Mouse (Mus musculus) lung, postnatal 0 days (tissue): ENCODE measurements around the gene Dcun1d1. TPM values are rescaled to one million over a fixed set of nuclear protein-coding genes. Genes with fewer than 3 reads are reported as not detected.
A peak's percentile ranks its signal among the peaks of the same experiment; 100 is the strongest.

Experiments used
- ATAC-seq: fragments of 200-750 bp; cut with Nextera tagmentation; 2 replicates; pipeline ENCODE4 v1.8.0; 2017; ENCODE audit warnings: moderate library complexity
- DNase-seq: peaks from one replicate; pipeline ENCODE4 v3.0.0-alpha.2; 2016; ENCODE audit warnings: low spot score
- H3K27ac ChIP-seq: fragments of 300-500 bp; sonication (generic); 2 replicates; pipeline ENCODE4 v1.5.1; 2014; ENCODE audit warnings: antibody characterized with exemption, mild to moderate bottlenecking, low read length, mixed read lengths
- H3K27me3 ChIP-seq: fragments of 300-500 bp; sonication (generic); replicated peaks from 2 replicates; pipeline ENCODE4 v1.6.1; 2014; ENCODE audit warnings: low read length, mixed read lengths; ENCODE audit not compliant: insufficient read depth
- H3K36me3 ChIP-seq: fragments of 300-500 bp; sonication (generic); 2 replicates; pipeline ENCODE4 v1.6.1; 2014; ENCODE audit warnings: low read length, mixed read lengths; ENCODE audit not compliant: insufficient read depth
- H3K4me1 ChIP-seq: fragments of 300-500 bp; sonication (generic); 2 replicates; pipeline ENCODE4 v1.6.1; 2014; ENCODE audit warnings: antibody characterized with exemption, low read depth, low read length, mixed read lengths; ENCODE audit not compliant: insufficient read depth
- H3K4me2 ChIP-seq: fragments of 300-500 bp; sonication (generic); replicated peaks from 2 replicates; pipeline ENCODE4 v1.6.1; 2014; ENCODE audit warnings: low read depth, mild to moderate bottlenecking, low read length, moderate library complexity, mixed read lengths
- H3K4me3 ChIP-seq: fragments of 300-500 bp; sonication (generic); 2 replicates; pipeline ENCODE4 v1.5.1; 2014; ENCODE audit warnings: low read depth, low read length
- H3K9ac ChIP-seq: fragments of 300-500 bp; sonication (generic); replicated peaks from 2 replicates; pipeline ENCODE4 v1.6.1; 2014; ENCODE audit warnings: low read depth, mild to moderate bottlenecking
- H3K9me3 ChIP-seq: fragments of 300-500 bp; sonication (generic); 2 replicates; pipeline ENCODE4 v1.6.1; 2016; ENCODE audit warnings: low read length, mixed read lengths
- CTCF ChIP-seq: IDR thresholded peaks from 2 replicates; pipeline ENCODE4 v1.5.1; 2016; ENCODE audit warnings: antibody characterized with exemption, mild to moderate bottlenecking
- EP300 ChIP-seq: IDR thresholded peaks from 2 replicates; pipeline ENCODE4 v1.6.1; 2016; ENCODE audit warnings: antibody characterized with exemption, mild to moderate bottlenecking, control low read depth
- WGBS: fragments of 180-500 bp; shearing (Covaris S2); extraction: QIAGEN DNeasy Blood & Tissue Kit; methylation state at CpG from one replicate; pipeline ENCODE4 v1.1.7; 2014; 5-methylcytosine and 5-hydroxymethylcytosine counted together
- polyA plus RNA-seq: library from polyadenylated mRNA; unstranded; fragments of >200 nt; fragmentation: Nextera tagmentation; extraction: Ambion mirVana; gene quantifications from 2 replicates; pipeline ENCODE4 v1.2.1, GENCODE M21; 2015

Gene Dcun1d1
- polyA plus RNA-seq: 78.1 and 84.8 TPM in 2 replicates

DNA sequence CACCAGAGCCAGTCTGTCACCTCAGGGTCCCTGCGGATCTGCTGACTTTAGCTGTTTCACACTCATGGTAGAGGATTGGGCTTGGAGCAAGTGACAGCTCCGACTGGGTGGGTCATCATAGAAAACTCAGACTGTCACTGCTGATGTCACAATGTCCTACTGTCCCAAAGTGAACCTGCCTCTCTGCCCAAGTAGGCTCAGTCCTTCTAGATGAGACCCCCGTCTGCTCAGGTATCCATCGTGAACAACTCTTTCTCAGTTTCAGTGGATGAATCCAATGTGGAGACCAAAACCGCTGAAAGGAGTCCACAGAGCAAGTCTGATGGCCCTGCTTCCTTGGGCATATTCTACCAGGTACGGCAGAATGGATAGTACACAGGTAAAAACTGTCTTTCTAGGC, at the start of gene Dcun1d1:
TSS of gene Dcun1d1 (minus strand) at position 101 of the 400 bp plus-strand sequence.
- TF ChIP-seq EP300 (no peak), CTCF (no peak)
- no peak within 1 kb of the TSS for H3K27ac ChIP-seq
- 92% methylated on average over 6 of the region's 6 CpGs for WGBS

DNA sequence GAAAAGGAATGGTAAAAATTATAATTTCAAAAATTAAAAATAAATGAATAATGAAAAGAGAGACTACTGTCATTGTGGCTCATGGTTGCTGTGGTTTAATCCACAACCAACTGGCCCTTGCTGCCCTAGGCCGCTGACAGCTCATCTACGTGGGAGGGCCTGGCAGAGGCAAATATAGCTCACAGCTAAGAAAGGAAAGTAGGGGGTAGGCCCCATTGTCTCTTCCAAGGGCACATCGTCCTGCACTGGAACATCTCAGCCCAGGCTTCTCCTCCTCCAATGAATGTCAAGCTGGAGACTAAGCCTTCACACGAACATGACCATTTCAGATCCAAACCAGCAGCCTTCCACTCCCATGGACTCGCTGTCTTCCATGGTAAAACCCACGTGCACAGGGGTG, 49.0 kb upstream of the Dcun1d1 start:
- H3K4me1 ChIP-seq: no peaks in the 10 kb centered on the region
- DNase-seq (no peak), ATAC-seq (no peak)
- H3K9ac ChIP-seq: no peak overlapping the region
- peaks cover 28% of the 10 kb centered on the region; the same call in 1 of the 2 replicates for H3K36me3 ChIP-seq
- 91% methylated on average over 6 of the region's 6 CpGs for WGBS
- no peak for TF ChIP-seq CTCF
- TF ChIP-seq EP300: no peak
- no peaks in the 10 kb centered on the region for H3K9me3 ChIP-seq
- no peak overlapping the region for H3K4me3 ChIP-seq
- no peaks in the 10 kb centered on the region for H3K27me3 ChIP-seq
- H3K4me2 ChIP-seq: no peak overlapping the region
- H3K27ac ChIP-seq: no peak overlapping the region

More for the DNA sequence above, at the start of gene Dcun1d1:
- peaks cover 10% of the 10 kb centered on the region for H3K4me1 ChIP-seq
- H3K4me2 ChIP-seq: no peak within 1 kb of the TSS
- no peaks in the 10 kb centered on the region for H3K36me3 ChIP-seq
- ATAC-seq: no peak
- no peak within 1 kb of the TSS for H3K9ac ChIP-seq
- DNase-seq: no peak
- H3K4me3 ChIP-seq: no peak within 1 kb of the TSS
- no peaks in the 10 kb centered on the region for H3K27me3 ChIP-seq
- no peaks in the 10 kb centered on the region for H3K9me3 ChIP-seq

DNA sequence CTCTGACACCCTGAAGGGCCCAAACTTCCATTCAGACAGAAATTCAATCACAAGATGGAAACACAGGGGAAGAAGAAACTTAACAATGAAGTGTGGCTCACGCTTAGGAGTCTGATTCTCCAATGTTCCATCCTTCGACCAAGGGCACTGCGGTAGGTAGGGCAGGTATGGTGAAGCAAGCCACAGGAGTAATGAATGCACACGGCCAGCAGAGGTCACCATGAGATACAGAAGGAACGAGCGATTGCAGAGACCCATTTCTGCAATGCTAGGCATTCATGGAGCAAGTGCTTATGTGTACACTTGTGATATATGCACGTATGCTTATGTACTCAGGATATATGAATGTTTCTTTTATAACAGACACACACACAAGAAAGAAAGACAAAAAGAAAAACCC, 36.3 kb upstream of the Dcun1d1 start:
- Histone ChIP-seq H3K36me3 (0 out of 2 replicates have a peak, but pooled peaks cover 11% of the 10 kb centered on the region), H3K9ac (no peak overlapping the region), H3K27me3 (no peaks in the 10 kb centered on the region), H3K4me2 (no peak overlapping the region), H3K9me3 (no peaks in the 10 kb centered on the region), H3K4me3 (no peak overlapping the region), H3K27ac (no peak overlapping the region), H3K4me1 (no peaks in the 10 kb centered on the region)
- 56% methylated on average over 7 of the region's 7 CpGs for WGBS
- DNase-seq (peak; percentile 57), ATAC-seq (peak; percentile 50; the same call in 1 of the 2 replicates)
- TF ChIP-seq CTCF (peak; percentile 74), EP300 (no peak)

DNA sequence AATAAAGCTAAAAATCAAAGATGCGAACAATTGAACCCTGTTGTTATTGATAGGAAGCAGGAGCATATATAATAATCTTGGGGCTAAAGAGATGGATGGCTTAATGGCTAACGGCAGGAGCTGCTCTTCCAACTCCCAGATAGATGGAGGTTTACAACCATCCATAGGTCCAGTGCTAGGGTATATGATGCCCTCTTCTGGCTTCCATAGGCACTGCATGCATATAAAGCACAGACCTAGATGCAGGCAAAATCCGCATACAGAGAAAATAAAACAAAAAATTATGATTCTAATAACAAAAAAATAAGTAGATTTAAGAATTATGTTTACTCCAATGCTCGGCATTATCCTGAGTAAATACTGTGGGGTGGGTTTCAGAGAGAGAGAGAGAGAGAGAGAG, 35.7 kb upstream of the Dcun1d1 start:
- Histone ChIP-seq H3K27ac (no peak overlapping the region), H3K27me3 (no peaks in the 10 kb centered on the region), H3K4me3 (no peak overlapping the region), H3K4me1 (no peaks in the 10 kb centered on the region), H3K9me3 (no peaks in the 10 kb centered on the region), H3K36me3 (0 out of 2 replicates have a peak, but pooled peaks cover 10% of the 10 kb centered on the region), H3K4me2 (no peak overlapping the region), H3K9ac (no peak overlapping the region)
- peak; percentile 32 for DNase-seq
- TF ChIP-seq EP300 (no peak), CTCF (peak; percentile 81)
- peak; percentile 58; the same call in 1 of the 2 replicates for ATAC-seq
- WGBS: 78% methylated on average over 4 of the region's 4 CpGs

DNA sequence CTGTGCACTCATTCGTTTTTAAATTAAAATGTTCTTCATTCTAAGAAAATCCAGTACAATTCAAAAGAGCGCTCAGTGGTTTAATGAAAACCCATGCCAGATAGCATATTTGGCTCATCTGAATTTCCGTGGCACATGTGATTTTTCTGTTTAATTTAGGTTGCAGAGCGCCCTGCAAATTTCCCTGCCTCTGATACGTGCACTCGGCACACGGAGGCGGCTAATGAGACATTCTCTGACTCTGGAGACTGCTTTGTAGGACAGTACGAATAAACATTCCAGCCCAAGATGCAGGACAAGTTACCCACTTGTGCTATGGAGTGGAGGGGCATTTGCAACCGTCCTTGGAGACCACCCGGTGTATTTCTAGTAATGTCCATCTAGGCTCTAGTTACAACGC, 33.9 kb upstream of the Dcun1d1 start:
- Histone ChIP-seq H3K4me3 (no peak overlapping the region), H3K4me2 (no peak overlapping the region), H3K27me3 (no peaks in the 10 kb centered on the region), H3K4me1 (no peaks in the 10 kb centered on the region), H3K9ac (no peak overlapping the region), H3K36me3 (peaks cover 9% of the 10 kb centered on the region; the same call in 1 of the 2 replicates), H3K27ac (no peak overlapping the region), H3K9me3 (no peaks in the 10 kb centered on the region)
- TF ChIP-seq EP300: no peak
- no peak for TF ChIP-seq CTCF
- ATAC-seq (no peak), DNase-seq (no peak)
- WGBS: 89% methylated on average over 12 of the region's 12 CpGs

DNA sequence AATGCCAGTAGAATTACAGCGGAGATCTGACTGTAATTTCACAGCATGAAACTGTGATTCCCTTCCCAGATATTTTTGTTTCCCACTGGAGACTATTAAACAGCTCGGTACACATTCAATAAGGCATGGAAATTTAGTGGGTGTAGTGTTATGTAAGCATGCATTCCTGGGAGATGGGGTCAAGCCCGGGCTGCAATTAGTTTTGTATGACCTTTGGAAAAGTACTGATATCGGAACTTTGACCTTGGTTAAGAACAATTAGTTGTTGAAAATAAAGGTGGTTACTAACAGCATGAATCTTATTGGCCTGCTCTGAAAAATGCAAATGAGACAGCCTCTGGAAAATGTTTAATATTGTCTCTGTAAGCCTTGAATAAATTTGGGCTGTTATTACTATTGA, 33.2 kb upstream of the Dcun1d1 start:
- 89% methylated on average over 4 of the region's 4 CpGs for WGBS
- Histone ChIP-seq H3K9ac (no peak overlapping the region), H3K4me2 (no peak overlapping the region), H3K4me3 (no peak overlapping the region), H3K4me1 (no peaks in the 10 kb centered on the region), H3K27ac (no peak overlapping the region), H3K9me3 (no peaks in the 10 kb centered on the region), H3K27me3 (no peaks in the 10 kb centered on the region), H3K36me3 (peaks cover 7% of the 10 kb centered on the region; the same call in 1 of the 2 replicates)
- ATAC-seq (no peak), DNase-seq (no peak)
- TF ChIP-seq CTCF (no peak), EP300 (no peak)
